In genomic region chr9:61645661-61646425, GRCm38 (mm10) we compare ENCODE assay signal across 8 mouse cellular contexts.
A peak's percentile ranks its signal among the peaks of the same experiment; 100 is the strongest.
DNase-seq lines count a peak whose midpoint lies in the region; ATAC-seq lines count a peak whose summit lies in the region.

No protein-coding gene starts in this region.

- H3K4me1 ChIP-seq in forebrain, embryonic 13.5 days: peaks cover 7% of the 10 kb centered on the region
- 0 out of 2 replicates have a peak, but pooled peaks cover 3% of the 10 kb centered on the region for H3K4me1 ChIP-seq in forebrain, embryonic 11.5 days (replicated peaks; ENCODE audit: control insufficient read depth, insufficient read depth, low read length)
- peaks cover 11% of the 10 kb centered on the region for H3K4me1 ChIP-seq in intestine, embryonic 15.5 days (replicated peaks)
- peaks cover 13% of the 10 kb centered on the region for H3K4me1 ChIP-seq in midbrain, embryonic 16.5 days (ENCODE audit: control insufficient read depth, insufficient read depth, low read length)

- no peaks in the 10 kb centered on the region for H3K36me3 ChIP-seq in forebrain, embryonic 13.5 days (ENCODE audit: poor library complexity, severe bottlenecking)
- no peaks in the 10 kb centered on the region for H3K36me3 ChIP-seq in forebrain, embryonic 11.5 days (ENCODE audit: control insufficient read depth, insufficient read depth, low read length)
- H3K36me3 ChIP-seq in intestine, embryonic 15.5 days: no peaks in the 10 kb centered on the region
- no peaks in the 10 kb centered on the region for H3K36me3 ChIP-seq in midbrain, embryonic 16.5 days (ENCODE audit: control insufficient read depth, insufficient read depth, low read length)

- peak overlapping the region; percentile 7; the same call in 1 of the 2 replicates for H3K27ac ChIP-seq in forebrain, embryonic 13.5 days
- no peak overlapping the region for H3K27ac ChIP-seq in forebrain, embryonic 11.5 days (ENCODE audit: low read depth, low read length)
- H3K27ac ChIP-seq in intestine, embryonic 15.5 days: peak overlapping the region; percentile 13; the same call in 1 of the 2 replicates
- peak overlapping the region; percentile 8; the same call in 1 of the 2 replicates for H3K27ac ChIP-seq in midbrain, embryonic 16.5 days (ENCODE audit: low read length)

- H3K9me3 ChIP-seq in forebrain, embryonic 13.5 days (replicated peaks): no peaks in the 10 kb centered on the region
- H3K9me3 ChIP-seq in forebrain, embryonic 11.5 days (ENCODE audit: control insufficient read depth, low read length): no peaks in the 10 kb centered on the region
- H3K9me3 ChIP-seq in intestine, embryonic 15.5 days: no peaks in the 10 kb centered on the region
- H3K9me3 ChIP-seq in midbrain, embryonic 16.5 days (replicated peaks; ENCODE audit: control insufficient read depth, low read length, poor library complexity, severe bottlenecking): no peaks in the 10 kb centered on the region

- no peak overlapping the region for H3K4me2 ChIP-seq in forebrain, embryonic 13.5 days
- H3K4me2 ChIP-seq in forebrain, embryonic 11.5 days (ENCODE audit: low read depth, low read length, severe bottlenecking): no peak overlapping the region
- peak overlapping the region; percentile 22; the same call in 1 of the 2 replicates for H3K4me2 ChIP-seq in intestine, embryonic 15.5 days (replicated peaks)
- no peak overlapping the region for H3K4me2 ChIP-seq in midbrain, embryonic 16.5 days (ENCODE audit: low read length)

- no peak for ATAC-seq in forebrain, embryonic 13.5 days
- ATAC-seq in forebrain, embryonic 11.5 days (replicated peaks; ENCODE audit: low FRiP score): no peak
- ATAC-seq in intestine, embryonic 15.5 days: peak; percentile 83
- 0 out of 2 replicates have a peak, but pooled peaks have one; percentile 36 for ATAC-seq in midbrain, embryonic 16.5 days
- no peak for ATAC-seq in erythroid progenitor cell, adult 5-6 weeks (replicated peaks; ENCODE audit: low FRiP score, poor library complexity, severe bottlenecking)

- 63% methylated on average over 20 of the region's 20 CpGs for WGBS in forebrain, embryonic 13.5 days
- WGBS in forebrain, embryonic 11.5 days: 71% methylated on average over 20 of the region's 20 CpGs
- WGBS in intestine, embryonic 15.5 days: 35% methylated on average over 20 of the region's 20 CpGs
- WGBS in midbrain, embryonic 16.5 days: 34% methylated on average over 20 of the region's 20 CpGs

- 0 out of 2 replicates have a peak, but pooled peaks cover 2% of the 10 kb centered on the region for H3K27me3 ChIP-seq in forebrain, embryonic 13.5 days
- no peaks in the 10 kb centered on the region for H3K27me3 ChIP-seq in forebrain, embryonic 11.5 days (ENCODE audit: control insufficient read depth, insufficient read depth, low read length)
- no peaks in the 10 kb centered on the region for H3K27me3 ChIP-seq in intestine, embryonic 15.5 days (replicated peaks)
- H3K27me3 ChIP-seq in midbrain, embryonic 16.5 days (ENCODE audit: control insufficient read depth, insufficient read depth, low read depth, low read length): no peaks in the 10 kb centered on the region; the same call in 1 of the 2 replicates

- no peak for DNase-seq in forebrain, embryonic 11.5 days (ENCODE audit: low spot score)
- peak; percentile 65 for DNase-seq in forelimb bud, embryonic 11.5 days (ENCODE audit: low read depth, low spot score)
- no peak for DNase-seq in right cerebral cortex, adult 2 months (ENCODE audit: low spot score in 2 of 2)
- no peak for DNase-seq in spleen, postnatal 10 days (ENCODE audit: low spot score in 2 of 2)

- no peak overlapping the region for H3K9ac ChIP-seq in forebrain, embryonic 13.5 days
- H3K9ac ChIP-seq in forebrain, embryonic 11.5 days (ENCODE audit: low read length): no peak overlapping the region
- peak overlapping the region; percentile 20; the same call in 1 of the 2 replicates for H3K9ac ChIP-seq in intestine, embryonic 15.5 days
- peak overlapping the region; percentile 28; the same call in 1 of the 2 replicates for H3K9ac ChIP-seq in midbrain, embryonic 16.5 days (ENCODE audit: low read depth, low read length)

- H3K4me3 ChIP-seq in forebrain, embryonic 13.5 days: no peak overlapping the region
- no peak overlapping the region for H3K4me3 ChIP-seq in forebrain, embryonic 11.5 days (ENCODE audit: low read depth, low read length)
- H3K4me3 ChIP-seq in intestine, embryonic 15.5 days (replicated peaks): no peak overlapping the region
- no peak overlapping the region for H3K4me3 ChIP-seq in midbrain, embryonic 16.5 days (ENCODE audit: low read depth, low read length)

Comparison
In these comparisons a context has a peak if more than half of its experiments do, and no peak if none do; other contexts are left out.
1. ATAC-seq: peak in intestine, embryonic 15.5 days (single experiment) and midbrain, embryonic 16.5 days (single experiment); none in forebrain, embryonic 13.5 days (single experiment), forebrain, embryonic 11.5 days (single experiment) and erythroid progenitor cell, adult 5-6 weeks (single experiment).
2. H3K9ac ChIP-seq: peak in intestine, embryonic 15.5 days (single experiment) and midbrain, embryonic 16.5 days (single experiment); none in forebrain, embryonic 13.5 days (single experiment) and forebrain, embryonic 11.5 days (single experiment).